Mouse (Mus musculus) small intestine, adult 2 months (tissue): ENCODE measurements around the gene Efs. TPM values are rescaled to one million over a fixed set of nuclear protein-coding genes. Genes with fewer than 3 reads are reported as not detected.
"Not testable (repeated sequence)": the region's sequence is repeated elsewhere in the genome, so short reads cannot be mapped to it uniquely, and the experiment has no call there.

Experiments
- H3K27ac ChIP-seq: fragments of 200-500 bp; 2 replicates; pipeline ENCODE4 v1.5.1; 2012; ENCODE audit warnings: low read depth, low read length, control low read depth, inconsistent platforms; ENCODE audit not compliant: insufficient read depth
- H3K27me3 ChIP-seq: fragments of 200-500 bp; 2 replicates; pipeline ENCODE4 v1.6.1; 2012; ENCODE audit warnings: mild to moderate bottlenecking, moderate library complexity, low read length, inconsistent platforms; ENCODE audit not compliant: control insufficient read depth, insufficient read depth
- H3K36me3 ChIP-seq: fragments of 200-500 bp; 2 replicates; pipeline ENCODE4 v1.6.1; 2012; ENCODE audit warnings: mild to moderate bottlenecking, low read length, control low read depth, inconsistent platforms; ENCODE audit not compliant: control insufficient read depth, insufficient read depth
- H3K4me1 ChIP-seq: fragments of 200-500 bp; 2 replicates; pipeline ENCODE4 v1.6.1; 2012; ENCODE audit warnings: low read length, inconsistent platforms, mixed read lengths; ENCODE audit not compliant: control insufficient read depth, insufficient read depth, insufficient read length
- H3K4me3 ChIP-seq: fragments of 200-500 bp; 2 replicates; pipeline ENCODE4 v1.5.1; 2012; ENCODE audit warnings: low read depth, mild to moderate bottlenecking, control low read depth, inconsistent platforms, low read length, moderate library complexity
- CTCF ChIP-seq: fragments of 200-500 bp; IDR thresholded peaks from 2 replicates; pipeline ENCODE4 v1.5.1; 2012; ENCODE audit warnings: low read depth, mild to moderate bottlenecking, control low read depth, inconsistent platforms, low read length, moderate library complexity, mixed read lengths; ENCODE audit not compliant: insufficient replicate concordance, insufficient read length; ENCODE audit errors: extremely low read depth
- POLR2A ChIP-seq: fragments of 200-500 bp; IDR thresholded peaks from 2 replicates; pipeline ENCODE4 v1.6.1; 2012; ENCODE audit warnings: low read depth, mild to moderate bottlenecking, control low read depth, inconsistent platforms, low read length, moderate library complexity
- WGBS: fragments of 180-500 bp; shearing (Covaris S2); methylation state at CpG from one replicate; pipeline ENCODE4 v1.1.7; 2018; 5-methylcytosine and 5-hydroxymethylcytosine counted together
- polyA plus RNA-seq: library from polyadenylated mRNA; depleted of rRNA; stranded (reverse); fragments of >200 nt; gene quantifications from 2 replicates; pipeline ENCODE4 v1.2.3, GENCODE M21; 2012

The Efs gene
- polyA plus RNA-seq, 1 experiment = 5.7 TPM

DNA sequence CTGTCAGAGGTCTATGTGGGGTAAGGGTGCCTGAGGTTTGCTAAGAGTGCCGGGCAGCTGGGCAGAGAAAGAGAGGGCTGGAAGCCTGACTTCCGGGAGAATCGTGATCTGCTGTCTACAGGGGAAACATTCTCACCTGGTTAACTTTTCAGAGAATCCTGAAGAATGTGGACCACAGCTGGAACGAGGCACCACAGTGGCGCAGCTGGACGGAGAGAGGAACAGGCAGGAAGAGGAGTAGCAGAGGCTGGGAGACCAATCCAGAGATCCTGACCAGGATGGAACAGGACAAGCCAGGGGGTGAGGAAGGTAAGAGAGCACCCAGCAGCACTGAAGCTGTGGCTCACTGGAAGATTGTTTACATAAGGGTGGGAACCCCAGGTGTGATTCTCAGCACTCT is 39.7 kb upstream of the Efs start:
- no peak overlapping the region for H3K4me3 ChIP-seq
- H3K36me3 ChIP-seq = no peaks in the 10 kb centered on the region
- H3K27ac ChIP-seq = no peak overlapping the region
- 47% methylated on average over 6 of the region's 6 CpGs for WGBS
- H3K4me1 ChIP-seq = no peaks in the 10 kb centered on the region
- H3K27me3 ChIP-seq = no peaks in the 10 kb centered on the region
- no peak for TF ChIP-seq CTCF
- no peak for TF ChIP-seq POLR2A

DNA sequence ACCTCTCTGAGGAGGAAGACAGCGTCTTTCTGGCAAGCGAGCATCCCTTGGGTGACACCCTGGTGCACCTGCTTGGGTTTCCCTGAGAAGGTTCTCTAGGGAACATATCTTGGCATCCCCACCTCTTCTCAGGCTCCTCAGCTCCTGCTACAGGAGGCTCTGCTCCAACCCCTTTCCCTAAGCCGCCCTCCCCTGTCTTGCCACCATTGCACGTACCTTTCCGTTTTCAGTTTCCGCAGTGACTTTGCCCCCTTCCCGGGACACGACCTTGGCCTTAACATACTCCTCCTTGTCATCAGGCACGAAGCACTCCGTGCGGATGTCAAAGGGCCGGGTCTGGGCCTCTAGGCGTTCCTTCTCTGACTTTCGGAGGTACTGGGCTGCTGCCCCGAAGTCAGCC is 39.1 kb upstream of the Efs start:
- no peak overlapping the region for H3K4me3 ChIP-seq
- H3K27ac ChIP-seq = no peak overlapping the region
- 67% methylated on average over 15 of the region's 15 CpGs for WGBS
- H3K27me3 ChIP-seq = no peaks in the 10 kb centered on the region
- no peaks in the 10 kb centered on the region for H3K36me3 ChIP-seq
- TF ChIP-seq CTCF = no peak
- no peak for TF ChIP-seq POLR2A
- no peaks in the 10 kb centered on the region for H3K4me1 ChIP-seq

DNA sequence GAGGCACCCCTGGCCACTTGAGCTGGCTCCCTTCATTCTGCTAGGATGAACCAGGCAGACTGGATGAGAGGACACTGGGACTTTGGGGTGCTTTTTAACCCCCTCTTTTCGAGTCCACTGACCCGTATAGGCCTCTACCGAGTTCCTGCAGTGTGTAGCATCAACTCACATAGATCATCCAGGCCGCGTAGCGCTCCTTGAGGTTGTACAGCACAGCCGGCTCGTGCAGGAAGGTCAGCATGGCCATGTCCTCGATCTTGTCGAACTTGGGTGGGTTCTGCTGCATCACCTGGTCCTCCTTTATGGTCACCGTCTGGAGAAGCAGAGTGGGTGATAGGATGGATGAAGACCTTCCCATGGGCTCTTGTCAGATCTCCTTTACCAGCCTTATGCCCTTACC is 37.8 kb upstream of the Efs start:
- Histone ChIP-seq H3K36me3 (no peaks in the 10 kb centered on the region), H3K27ac (no peak overlapping the region), H3K27me3 (no peaks in the 10 kb centered on the region), H3K4me1 (no peaks in the 10 kb centered on the region), H3K4me3 (no peak overlapping the region)
- WGBS = 84% methylated on average over 11 of the region's 11 CpGs
- TF ChIP-seq POLR2A (no peak), CTCF (no peak)

DNA sequence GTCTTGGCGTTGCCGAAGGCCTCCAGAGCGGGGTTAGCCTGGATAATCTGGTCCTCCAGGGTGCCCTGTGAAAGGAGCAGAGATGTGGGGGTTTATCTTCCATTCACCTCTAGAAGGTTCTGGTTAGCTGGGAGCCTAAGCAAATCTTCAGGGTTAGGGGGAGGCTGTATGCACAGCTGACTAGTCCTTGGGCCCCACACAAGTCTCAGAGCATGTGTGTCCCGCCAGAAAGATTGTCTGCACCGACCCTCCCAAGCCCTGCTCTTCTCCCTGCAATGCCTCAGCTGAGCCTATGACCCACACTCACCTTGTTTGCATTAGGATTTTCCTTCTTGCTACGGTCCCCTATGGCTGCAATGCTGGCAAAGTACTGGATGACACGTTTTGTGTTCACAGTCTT is 36.8 kb upstream of the Efs start:
- Histone ChIP-seq H3K27ac (no peak overlapping the region), H3K4me1 (no peaks in the 10 kb centered on the region), H3K4me3 (no peak overlapping the region), H3K27me3 (no peaks in the 10 kb centered on the region), H3K36me3 (no peaks in the 10 kb centered on the region)
- no peak for TF ChIP-seq CTCF
- TF ChIP-seq POLR2A = no peak
- 61% methylated on average over 7 of the region's 7 CpGs for WGBS

DNA sequence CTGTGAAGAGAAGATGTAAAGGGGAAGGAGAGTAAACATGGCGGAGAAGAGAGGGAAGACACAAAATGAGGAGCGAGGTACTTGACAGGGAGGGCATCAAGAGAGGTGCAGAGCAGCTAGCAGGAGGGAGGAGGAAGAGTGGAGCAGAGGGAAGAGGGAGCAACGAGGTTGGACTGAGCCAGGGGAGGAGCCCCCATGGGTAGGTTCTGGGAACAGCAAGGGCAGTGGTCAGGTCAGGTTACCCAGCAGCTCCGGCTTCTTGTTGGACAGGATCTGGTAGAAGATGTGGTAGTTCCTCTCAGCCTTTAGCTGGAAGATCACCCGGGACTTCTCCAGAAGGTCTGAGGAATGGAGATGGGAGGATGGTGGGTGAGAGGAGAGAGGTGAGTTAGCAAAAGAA is 35.6 kb upstream of the Efs start:
- no peaks in the 10 kb centered on the region for H3K4me1 ChIP-seq
- TF ChIP-seq CTCF (no peak), POLR2A (no peak)
- 77% methylated on average over 5 of the region's 5 CpGs for WGBS
- H3K27ac ChIP-seq = no peak overlapping the region
- H3K36me3 ChIP-seq = no peaks in the 10 kb centered on the region
- H3K27me3 ChIP-seq = no peaks in the 10 kb centered on the region
- no peak overlapping the region for H3K4me3 ChIP-seq

DNA sequence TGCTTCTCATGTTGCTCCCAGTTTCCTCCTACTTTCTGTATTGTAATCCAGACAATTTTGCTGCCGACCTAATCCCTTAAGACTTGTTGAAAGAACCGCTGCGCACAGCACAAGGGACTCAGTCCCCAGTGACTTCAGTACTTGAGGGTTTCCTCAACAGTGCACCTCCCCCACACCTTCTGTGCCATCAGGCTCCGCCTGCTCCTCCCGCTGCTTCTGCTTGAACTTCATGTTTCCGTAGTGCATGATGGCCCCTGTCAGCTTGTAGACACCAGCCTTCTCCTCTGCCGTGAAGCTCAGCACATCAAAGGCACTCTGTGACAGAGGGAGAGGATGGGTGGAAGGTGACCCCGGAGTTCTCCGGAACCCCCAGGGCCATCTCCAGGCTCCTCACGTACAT is 34.8 kb upstream of the Efs start:
- 67% methylated on average over 10 of the region's 10 CpGs for WGBS
- Histone ChIP-seq H3K36me3 (no peaks in the 10 kb centered on the region), H3K4me1 (no peaks in the 10 kb centered on the region), H3K4me3 (no peak overlapping the region), H3K27me3 (no peaks in the 10 kb centered on the region), H3K27ac (no peak overlapping the region)
- TF ChIP-seq CTCF (no peak), POLR2A (no peak)

DNA sequence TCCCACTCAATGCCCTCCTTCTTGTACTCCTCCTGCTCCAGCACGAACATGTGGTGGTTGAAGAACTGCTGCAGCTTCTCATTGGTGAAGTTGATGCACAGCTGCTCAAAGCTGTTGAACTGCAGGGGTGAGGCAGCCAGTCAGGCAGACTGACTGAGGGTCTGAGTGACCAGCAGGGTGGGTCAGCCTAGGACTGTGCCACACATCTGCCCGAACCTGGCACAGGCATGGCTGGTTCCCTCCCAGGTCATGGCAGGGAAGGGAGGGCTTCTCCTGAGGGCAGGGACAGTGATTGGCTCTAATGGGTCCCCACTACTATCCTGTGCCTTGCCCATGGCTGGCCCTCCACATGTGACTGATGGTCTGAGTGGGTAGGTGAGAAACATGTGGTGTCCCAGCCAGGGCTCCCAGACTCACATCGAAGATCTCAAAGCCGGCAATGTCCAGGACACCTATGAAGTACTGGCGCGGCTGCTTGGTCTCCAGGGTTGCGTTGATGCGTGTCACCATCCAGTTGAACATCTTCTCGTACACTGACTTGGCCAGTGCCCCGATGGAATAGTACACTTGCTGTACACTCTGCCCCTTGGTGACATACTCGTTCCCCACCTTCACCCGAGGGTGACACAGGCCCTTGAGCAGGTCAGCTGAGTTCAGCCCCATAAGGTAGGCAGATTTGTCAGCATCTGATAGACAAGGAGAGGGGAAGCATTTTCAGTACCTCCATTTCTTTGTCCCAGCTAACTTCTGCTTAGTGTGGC is 34.1 kb upstream of the Efs start:
- 90% methylated on average over 12 of the region's 12 CpGs for WGBS
- H3K36me3 ChIP-seq, H3K4me1 ChIP-seq, H3K27me3 ChIP-seq, H3K27ac ChIP-seq, H3K4me3 ChIP-seq: not testable (repeated sequence)
